Mouse (Mus musculus) kidney, embryonic 16.5 days (tissue): ENCODE data around the gene Csdc2. TPM values are rescaled to one million over a fixed set of nuclear protein-coding genes. Genes with fewer than 3 reads are reported as not detected.

Experiments
- ATAC-seq: fragments of 200-750 bp; cut with Nextera tagmentation; 2 replicates; pipeline ENCODE4 v1.8.0; 2017; ENCODE audit warnings: moderate TSS enrichment; ENCODE audit not compliant: low FRiP score, low TSS enrichment
- H3K27ac ChIP-seq: fragments of 300-500 bp; sonication (generic); 2 replicates; pipeline ENCODE4 v1.5.1; 2014; ENCODE audit warnings: low read length
- H3K27me3 ChIP-seq: fragments of 300-500 bp; sonication (generic); 2 replicates; pipeline ENCODE4 v1.6.1; 2014; ENCODE audit warnings: low read length, control low read depth, mixed read lengths; ENCODE audit not compliant: insufficient read depth
- H3K36me3 ChIP-seq: fragments of 300-500 bp; sonication (generic); 2 replicates; pipeline ENCODE4 v1.6.1; 2014; ENCODE audit warnings: low read length, control low read depth, mixed read lengths; ENCODE audit not compliant: insufficient read depth
- H3K4me1 ChIP-seq: fragments of 300-500 bp; sonication (generic); 2 replicates; pipeline ENCODE4 v1.6.1; 2014; ENCODE audit warnings: low read length, control low read depth, mixed read lengths; ENCODE audit not compliant: insufficient read depth
- H3K4me2 ChIP-seq: fragments of 300-500 bp; sonication (generic); replicated peaks from 2 replicates; pipeline ENCODE4 v1.6.1; 2014; ENCODE audit warnings: low read depth, low read length
- H3K4me3 ChIP-seq: fragments of 300-500 bp; sonication (generic); 2 replicates; pipeline ENCODE4 v1.5.1; 2014; ENCODE audit warnings: mild to moderate bottlenecking, low read length
- H3K9ac ChIP-seq: fragments of 300-500 bp; sonication (generic); replicated peaks from 2 replicates; pipeline ENCODE4 v1.6.1; 2014; ENCODE audit warnings: low read length
- H3K9me3 ChIP-seq: fragments of 300-500 bp; sonication (generic); 2 replicates; pipeline ENCODE4 v1.6.1; 2016; ENCODE audit warnings: low read length, control low read depth
- WGBS: fragments of 180-500 bp; shearing (Covaris S2); extraction: QIAGEN DNeasy Blood & Tissue Kit; methylation state at CpG from one replicate; pipeline ENCODE4 v1.1.7; 2014; 5-methylcytosine and 5-hydroxymethylcytosine counted together
- polyA plus RNA-seq: library from polyadenylated mRNA; unstranded; fragments of >200 nt; fragmentation: Nextera tagmentation; extraction: Ambion mirVana; gene quantifications from 2 replicates; pipeline ENCODE4 v1.2.1, GENCODE M21; 2015

Csdc2 gene
- polyA plus RNA-seq, 1 experiment from 2014 or later: 35.2 TPM

DNA sequence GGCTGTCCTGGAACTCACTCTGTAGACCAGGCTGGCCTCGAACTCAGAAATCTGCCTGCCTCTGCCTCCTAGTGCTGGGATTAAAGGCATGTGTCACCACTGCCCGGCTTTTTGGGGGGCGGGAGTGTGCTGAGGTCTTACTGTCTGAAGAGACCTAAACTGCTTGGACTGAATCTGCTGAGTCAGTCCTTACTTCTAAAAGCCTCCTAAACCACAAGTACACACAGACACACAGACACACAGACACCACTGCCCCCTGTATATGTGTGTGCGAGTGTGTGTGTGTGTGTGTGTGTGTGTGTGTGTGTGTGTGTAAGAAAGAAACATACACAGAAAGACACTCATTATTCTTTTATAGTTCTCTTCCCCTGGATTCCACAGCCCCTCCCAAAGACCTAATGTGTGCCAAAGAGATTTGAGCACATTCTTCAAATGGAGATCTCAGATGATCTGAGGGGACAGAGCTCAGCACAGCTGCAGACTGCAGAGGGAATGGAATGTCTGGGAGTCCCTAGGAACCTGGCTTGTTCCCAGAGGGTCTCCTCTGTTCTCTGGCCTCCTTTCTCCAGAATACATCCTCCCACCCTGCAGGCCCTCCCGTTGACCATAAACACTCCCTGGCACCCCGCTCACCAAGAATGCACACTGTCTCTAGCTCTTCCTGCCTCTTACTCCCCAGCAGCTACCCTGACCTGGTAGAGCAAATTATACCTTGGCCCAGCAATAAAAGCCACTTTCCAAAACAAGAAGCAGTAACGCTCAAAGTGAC is 506 bp upstream of the Csdc2 start:
- Histone ChIP-seq H3K9me3 (no peaks in the 10 kb centered on the region), H3K27ac (peak overlapping the region; percentile 90), H3K27me3 (0 out of 2 replicates have a peak, but pooled peaks cover 2% of the 10 kb centered on the region), H3K36me3 (no peaks in the 10 kb centered on the region), H3K9ac (peak overlapping the region; percentile 69), H3K4me1 (peaks cover 42% of the 10 kb centered on the region), H3K4me3 (peak overlapping the region; percentile 58), H3K4me2 (peak overlapping the region; percentile 81)
- ATAC-seq: peak; percentile 50
- WGBS: 46% methylated on average over 7 of the region's 7 CpGs

DNA sequence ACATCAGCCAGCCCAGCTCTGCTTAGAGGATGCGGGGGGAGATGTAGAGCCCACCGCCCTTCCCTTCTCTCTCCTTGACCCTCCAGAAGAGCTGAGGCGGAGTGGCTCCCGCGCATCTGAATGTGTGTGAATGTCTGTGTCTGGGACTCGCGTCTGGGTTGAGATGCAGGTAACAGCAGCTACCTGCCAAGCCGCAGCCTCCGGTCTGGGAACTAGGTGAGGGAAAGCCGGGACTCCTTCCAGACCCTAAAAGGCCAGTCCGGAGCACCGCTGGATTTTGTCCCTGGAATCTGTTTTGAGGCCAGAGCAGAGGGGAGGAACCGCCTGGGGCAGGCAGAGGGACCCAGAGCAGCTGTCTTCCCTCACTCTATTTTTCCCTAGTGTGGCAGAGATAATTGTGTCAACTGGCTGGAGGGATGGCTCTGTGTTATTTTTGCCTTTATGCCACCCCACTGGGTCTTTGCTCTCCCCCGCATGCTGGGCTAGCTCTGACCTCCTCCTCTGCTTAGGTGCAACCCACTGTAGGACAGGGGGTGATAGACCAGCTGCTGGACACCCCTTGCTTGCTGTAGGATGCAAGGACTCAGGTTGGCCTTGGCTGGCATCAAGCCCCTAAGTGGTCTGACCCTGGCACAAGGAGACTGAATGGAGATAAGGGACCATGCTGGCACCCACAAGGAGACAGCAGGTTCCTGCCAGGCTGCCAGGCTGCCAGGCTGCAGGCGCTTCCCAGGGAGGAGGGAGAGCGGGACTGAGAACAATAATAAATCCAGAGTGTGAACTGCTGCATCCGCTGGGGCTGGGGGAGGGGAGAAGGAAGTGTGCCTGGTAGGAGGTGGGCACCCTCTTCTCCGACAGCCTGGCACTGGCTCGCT is 776 bp downstream of the Csdc2 start:
- no peaks in the 10 kb centered on the region for H3K36me3 ChIP-seq
- 0 out of 2 replicates have a peak, but pooled peaks cover 2% of the 10 kb centered on the region for H3K27me3 ChIP-seq
- H3K9ac ChIP-seq: peak overlapping the region; percentile 69
- H3K4me2 ChIP-seq: peak overlapping the region; percentile 81
- peaks cover 42% of the 10 kb centered on the region for H3K4me1 ChIP-seq
- WGBS: 5% methylated on average over 18 of the region's 19 CpGs
- H3K4me3 ChIP-seq: peak overlapping the region; percentile 58
- H3K9me3 ChIP-seq: no peaks in the 10 kb centered on the region
- no peak for ATAC-seq
- H3K27ac ChIP-seq: peak overlapping the region; percentile 90

DNA sequence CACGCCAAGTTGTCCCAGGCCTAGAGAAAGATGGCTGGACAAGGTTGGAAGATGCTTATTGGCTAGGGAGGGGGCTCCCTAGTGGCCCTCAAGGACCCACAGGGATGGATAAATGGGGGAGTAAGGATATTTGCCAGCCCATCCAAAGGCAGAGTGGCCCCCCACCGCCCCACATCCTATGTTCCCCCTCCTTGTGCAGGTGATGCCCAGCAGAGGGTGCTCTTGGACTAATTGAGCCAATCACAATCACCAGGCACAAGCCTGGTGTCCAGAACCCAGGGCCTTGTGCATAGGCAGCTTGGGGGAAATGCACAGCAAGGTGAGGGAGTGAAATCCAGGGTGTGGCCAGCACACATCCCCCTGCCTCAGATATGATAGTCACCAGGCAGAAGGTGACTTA is 1.7 kb downstream of the Csdc2 start:
- H3K9me3 ChIP-seq: no peaks in the 10 kb centered on the region
- peak overlapping the region; percentile 81 for H3K4me2 ChIP-seq
- peaks cover 37% of the 10 kb centered on the region for H3K4me1 ChIP-seq
- H3K4me3 ChIP-seq: peak overlapping the region; percentile 58
- ATAC-seq: 0 out of 2 replicates have a peak, but pooled peaks have one; percentile 12
- H3K36me3 ChIP-seq: no peaks in the 10 kb centered on the region
- H3K9ac ChIP-seq: peak overlapping the region; percentile 20; the same call in 1 of the 2 replicates
- H3K27ac ChIP-seq: no peak overlapping the region
- 0 out of 2 replicates have a peak, but pooled peaks cover 2% of the 10 kb centered on the region for H3K27me3 ChIP-seq
- 41% methylated on average over 2 of the region's 2 CpGs for WGBS

DNA sequence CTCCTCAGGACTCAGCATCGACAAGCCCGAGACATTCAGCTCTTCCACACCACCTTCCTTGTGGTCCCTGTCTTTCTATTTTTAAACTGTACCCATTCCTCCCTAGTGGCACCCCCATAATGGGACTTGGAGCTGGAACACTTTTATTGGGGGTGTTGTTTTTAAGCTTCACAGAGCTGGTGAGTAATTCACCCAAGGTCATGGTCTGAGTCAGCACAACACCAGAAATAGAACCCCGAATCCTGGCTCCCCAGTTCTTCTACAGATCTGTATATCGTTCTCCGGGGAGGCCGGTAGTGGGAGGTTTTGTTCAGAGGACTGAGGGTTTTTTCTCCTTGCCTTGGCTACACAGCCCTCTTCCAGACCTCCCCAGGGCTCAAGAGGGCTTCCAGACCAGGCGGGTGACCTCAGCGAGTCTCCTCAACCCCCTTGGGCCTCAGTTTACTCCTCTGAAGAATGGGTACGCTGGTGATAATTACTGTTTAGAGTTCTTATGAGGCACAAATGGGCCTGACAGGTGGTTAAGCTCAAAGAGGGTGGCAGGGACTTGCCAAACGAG is 2.7 kb downstream of the Csdc2 start:
- 0 out of 2 replicates have a peak, but pooled peaks cover 2% of the 10 kb centered on the region for H3K27me3 ChIP-seq
- H3K4me3 ChIP-seq: no peak overlapping the region
- WGBS: 86% methylated on average over 10 of the region's 10 CpGs
- no peak overlapping the region for H3K4me2 ChIP-seq
- no peak overlapping the region for H3K9ac ChIP-seq
- no peak for ATAC-seq
- no peaks in the 10 kb centered on the region for H3K9me3 ChIP-seq
- H3K36me3 ChIP-seq: no peaks in the 10 kb centered on the region
- H3K27ac ChIP-seq: no peak overlapping the region
- H3K4me1 ChIP-seq: peaks cover 38% of the 10 kb centered on the region

DNA sequence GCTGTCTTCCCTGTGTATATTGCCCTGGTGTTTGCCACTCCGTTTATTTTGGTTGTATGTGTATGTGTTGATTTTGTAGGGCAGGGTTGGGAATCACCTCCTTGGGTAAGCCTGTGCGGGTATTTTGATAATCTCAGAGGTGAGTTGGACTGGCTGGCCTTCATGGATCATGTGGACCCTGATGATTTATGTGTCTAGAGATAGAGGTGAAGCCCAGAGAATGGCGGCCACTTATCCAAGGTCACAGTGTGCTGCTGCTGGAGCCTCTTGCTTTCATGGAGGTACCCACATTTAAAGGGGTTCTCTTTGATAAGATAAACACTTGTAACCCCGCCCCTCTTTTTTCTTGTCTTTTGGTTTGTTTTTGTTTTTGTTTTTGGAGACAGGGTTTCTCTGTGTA is 3.2 kb downstream of the Csdc2 start:
- Histone ChIP-seq H3K27ac (no peak overlapping the region), H3K27me3 (0 out of 2 replicates have a peak, but pooled peaks cover 2% of the 10 kb centered on the region), H3K4me3 (no peak overlapping the region), H3K36me3 (no peaks in the 10 kb centered on the region), H3K4me2 (no peak overlapping the region), H3K9me3 (no peaks in the 10 kb centered on the region), H3K9ac (no peak overlapping the region), H3K4me1 (peaks cover 38% of the 10 kb centered on the region)
- WGBS: 79% methylated on average over 4 of the region's 4 CpGs
- ATAC-seq: no peak

DNA sequence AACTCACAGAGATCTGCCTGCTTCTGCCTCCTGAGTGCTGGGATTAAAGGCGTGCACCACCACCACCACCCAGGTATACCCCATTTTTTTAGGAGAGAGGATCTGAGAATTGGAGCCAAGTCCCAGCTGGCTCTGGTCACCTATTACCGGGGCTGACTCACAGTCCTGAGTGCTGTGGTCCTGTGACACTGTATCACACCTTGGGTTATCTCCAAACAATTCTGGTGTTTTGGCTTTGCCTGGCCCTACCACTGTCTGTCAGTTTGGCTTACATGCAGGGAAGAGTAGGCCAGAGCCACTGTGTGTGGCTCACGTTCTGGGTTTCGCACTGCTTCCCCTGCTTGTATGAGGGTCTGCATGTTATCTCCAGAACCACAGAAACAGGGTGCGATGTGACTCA is 3.7 kb downstream of the Csdc2 start:
- Histone ChIP-seq H3K36me3 (no peaks in the 10 kb centered on the region), H3K9me3 (no peaks in the 10 kb centered on the region), H3K4me2 (no peak overlapping the region), H3K27ac (no peak overlapping the region), H3K4me1 (peaks cover 38% of the 10 kb centered on the region), H3K27me3 (0 out of 2 replicates have a peak, but pooled peaks cover 2% of the 10 kb centered on the region), H3K4me3 (no peak overlapping the region), H3K9ac (no peak overlapping the region)
- WGBS: 90% methylated on average over 5 of the region's 5 CpGs
- ATAC-seq: no peak

DNA sequence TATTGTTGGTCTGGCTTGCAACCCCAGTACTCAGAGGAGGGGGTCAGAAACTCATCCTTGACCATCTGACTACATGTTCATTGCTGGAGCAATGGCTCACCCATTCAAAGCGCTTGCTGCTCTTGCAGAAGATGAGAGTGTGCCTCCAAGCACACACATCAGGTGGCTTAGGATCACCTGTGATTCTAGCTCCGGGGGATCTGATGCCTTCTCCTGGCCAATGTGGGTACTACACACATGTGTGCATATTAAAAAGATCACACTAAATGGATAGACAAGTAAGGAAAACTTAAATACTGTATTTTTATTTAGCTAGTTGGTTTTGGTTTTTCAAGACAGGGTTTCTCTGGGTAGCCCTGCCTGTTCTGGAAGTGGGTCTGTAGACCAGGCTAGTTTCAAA is 4.5 kb downstream of the Csdc2 start:
- 98% methylated on average over 2 of the region's 2 CpGs for WGBS
- peaks cover 37% of the 10 kb centered on the region for H3K4me1 ChIP-seq
- H3K4me3 ChIP-seq: no peak overlapping the region
- ATAC-seq: no peak
- H3K4me2 ChIP-seq: no peak overlapping the region
- H3K27me3 ChIP-seq: 0 out of 2 replicates have a peak, but pooled peaks cover 2% of the 10 kb centered on the region
- no peaks in the 10 kb centered on the region for H3K9me3 ChIP-seq
- H3K27ac ChIP-seq: no peak overlapping the region
- H3K36me3 ChIP-seq: no peaks in the 10 kb centered on the region
- no peak overlapping the region for H3K9ac ChIP-seq

DNA sequence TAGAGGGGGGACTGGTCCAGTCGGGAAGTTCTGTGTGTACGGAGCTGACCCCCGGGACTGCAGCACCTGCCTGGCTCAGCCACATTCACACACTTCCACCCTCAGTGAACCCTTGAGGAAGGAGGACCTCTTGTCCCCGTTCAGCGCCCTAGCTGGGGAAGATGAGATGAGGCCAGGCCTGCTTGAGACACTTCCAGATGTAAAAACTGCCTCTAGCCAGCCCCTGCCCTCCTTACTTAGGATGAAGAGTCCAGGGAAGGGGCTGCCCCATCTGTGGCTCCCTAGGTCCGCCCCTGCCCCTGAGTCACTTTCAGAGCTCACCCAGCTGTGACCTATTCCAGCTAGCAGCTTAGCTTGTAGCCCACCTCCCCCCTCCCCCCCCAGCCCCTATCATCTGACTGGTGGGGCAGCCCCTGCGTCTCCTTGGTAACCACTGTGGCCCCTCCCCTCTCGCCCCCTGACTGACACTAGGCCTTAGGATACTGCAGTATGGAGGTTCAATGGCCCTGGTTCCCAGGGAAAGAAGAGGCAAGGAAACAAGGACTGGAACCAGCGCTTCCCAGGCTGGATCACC is 6.7 kb downstream of the Csdc2 start:
- H3K9me3 ChIP-seq: no peaks in the 10 kb centered on the region
- WGBS: 17% methylated on average over 9 of the region's 9 CpGs
- no peaks in the 10 kb centered on the region for H3K27me3 ChIP-seq
- peak overlapping the region; percentile 14 for H3K4me2 ChIP-seq
- peak; percentile 58 for ATAC-seq
- H3K4me3 ChIP-seq: no peak overlapping the region
- no peaks in the 10 kb centered on the region; the same call in none of the 2 replicates for H3K36me3 ChIP-seq
- 0 out of 2 replicates have a peak overlapping the region, but pooled peaks have one; percentile 34 for H3K27ac ChIP-seq
- 0 out of 2 replicates have a peak overlapping the region, but pooled peaks have one; percentile 22 for H3K9ac ChIP-seq
- peaks cover 14% of the 10 kb centered on the region for H3K4me1 ChIP-seq

DNA sequence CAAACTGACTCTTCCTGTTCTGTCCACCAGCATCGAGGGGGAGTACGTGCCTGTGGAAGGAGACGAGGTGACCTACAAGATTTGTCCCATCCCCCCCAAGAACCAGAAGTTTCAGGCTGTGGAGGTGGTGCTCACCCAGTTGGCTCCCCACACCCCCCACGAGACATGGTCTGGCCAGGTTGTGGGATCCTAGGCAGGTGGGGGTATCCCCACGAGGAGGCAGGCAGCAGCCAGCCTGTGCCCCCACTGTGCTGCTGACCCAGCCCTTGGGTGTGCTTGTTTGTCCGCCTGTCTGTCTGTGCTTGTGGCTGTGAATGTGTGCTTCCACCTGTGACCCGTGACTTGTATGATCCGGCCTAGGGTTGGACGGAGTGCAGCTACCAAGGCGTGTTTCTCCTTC is 12.5 kb downstream of the Csdc2 start:
- no peak overlapping the region for H3K27ac ChIP-seq
- WGBS: 71% methylated on average over 10 of the region's 10 CpGs
- H3K9ac ChIP-seq: no peak overlapping the region
- H3K4me2 ChIP-seq: no peak overlapping the region
- no peaks in the 10 kb centered on the region for H3K9me3 ChIP-seq
- H3K4me3 ChIP-seq: no peak overlapping the region
- ATAC-seq: no peak
- H3K36me3 ChIP-seq: peaks cover 2% of the 10 kb centered on the region
- H3K27me3 ChIP-seq: no peaks in the 10 kb centered on the region
- H3K4me1 ChIP-seq: no peaks in the 10 kb centered on the region
